Mouse (Mus musculus) stomach, postnatal 0 days (tissue): ENCODE results near the gene Zbtb37. TPM values are rescaled to one million over a fixed set of nuclear protein-coding genes. Genes with fewer than 3 reads are reported as not detected.

ENCODE experiments used
- ATAC-seq: fragments of 200-750 bp; cut with Nextera tagmentation; 2 replicates; pipeline ENCODE4 v1.8.0; 2017; ENCODE audit not compliant: low FRiP score, low TSS enrichment
- DNase-seq: peaks from one replicate; pipeline ENCODE4 v3.0.0-alpha.2; 2016; ENCODE audit warnings: low spot score
- H3K27ac ChIP-seq: fragments of 300-500 bp; sonication (generic); replicated peaks from 2 replicates; pipeline ENCODE4 v1.5.1; 2014; ENCODE audit warnings: mild to moderate bottlenecking, control low read depth
- H3K27me3 ChIP-seq: fragments of 300-500 bp; sonication (generic); 2 replicates; pipeline ENCODE4 v1.6.1; 2014; ENCODE audit warnings: low read length; ENCODE audit not compliant: control insufficient read depth, insufficient read depth
- H3K36me3 ChIP-seq: fragments of 300-500 bp; sonication (generic); 2 replicates; pipeline ENCODE4 v1.6.1; 2014; ENCODE audit warnings: low read length, mixed read lengths; ENCODE audit not compliant: control insufficient read depth, insufficient read depth
- H3K4me1 ChIP-seq: fragments of 300-500 bp; sonication (generic); replicated peaks from 2 replicates; pipeline ENCODE4 v1.6.1; 2014; ENCODE audit warnings: antibody characterized with exemption; ENCODE audit not compliant: control insufficient read depth, insufficient read depth
- H3K4me2 ChIP-seq: fragments of 300-500 bp; sonication (generic); replicated peaks from 2 replicates; pipeline ENCODE4 v1.6.1; 2014; ENCODE audit warnings: low read depth, mild to moderate bottlenecking, control low read depth, moderate library complexity
- H3K4me3 ChIP-seq: fragments of 300-500 bp; sonication (generic); 2 replicates; pipeline ENCODE4 v1.5.1; 2014; ENCODE audit warnings: low read depth, low read length, control low read depth
- H3K9ac ChIP-seq: fragments of 300-500 bp; sonication (generic); 2 replicates; pipeline ENCODE4 v1.6.1; 2014; ENCODE audit warnings: mild to moderate bottlenecking, low read length, control low read depth, mixed read lengths
- H3K9me3 ChIP-seq: fragments of 300-500 bp; sonication (generic); 2 replicates; pipeline ENCODE4 v1.6.1; 2016; ENCODE audit warnings: low read length; ENCODE audit not compliant: control insufficient read depth
- CTCF ChIP-seq: IDR thresholded peaks from 2 replicates; pipeline ENCODE4 v1.5.1; 2016; ENCODE audit warnings: antibody characterized with exemption, low read depth, mild to moderate bottlenecking, moderate library complexity
- EP300 ChIP-seq: optimal IDR thresholded peaks from 2 replicates; pipeline ENCODE3; 2016; ENCODE audit warnings: antibody characterized with exemption
- WGBS: fragments of 180-500 bp; shearing (Covaris S2); extraction: QIAGEN DNeasy Blood & Tissue Kit; methylation state at CpG from one replicate; pipeline ENCODE4 v1.1.7; 2014; 5-methylcytosine and 5-hydroxymethylcytosine counted together
- polyA plus RNA-seq: library from polyadenylated mRNA; unstranded; fragments of >200 nt; fragmentation: Nextera tagmentation; extraction: Ambion mirVana; gene quantifications from 2 replicates; pipeline ENCODE4 v1.2.1, GENCODE M21; 2015

The Zbtb37 gene
- polyA plus RNA-seq, 1 experiment from 2014 or later, result 2.8 TPM

DNA sequence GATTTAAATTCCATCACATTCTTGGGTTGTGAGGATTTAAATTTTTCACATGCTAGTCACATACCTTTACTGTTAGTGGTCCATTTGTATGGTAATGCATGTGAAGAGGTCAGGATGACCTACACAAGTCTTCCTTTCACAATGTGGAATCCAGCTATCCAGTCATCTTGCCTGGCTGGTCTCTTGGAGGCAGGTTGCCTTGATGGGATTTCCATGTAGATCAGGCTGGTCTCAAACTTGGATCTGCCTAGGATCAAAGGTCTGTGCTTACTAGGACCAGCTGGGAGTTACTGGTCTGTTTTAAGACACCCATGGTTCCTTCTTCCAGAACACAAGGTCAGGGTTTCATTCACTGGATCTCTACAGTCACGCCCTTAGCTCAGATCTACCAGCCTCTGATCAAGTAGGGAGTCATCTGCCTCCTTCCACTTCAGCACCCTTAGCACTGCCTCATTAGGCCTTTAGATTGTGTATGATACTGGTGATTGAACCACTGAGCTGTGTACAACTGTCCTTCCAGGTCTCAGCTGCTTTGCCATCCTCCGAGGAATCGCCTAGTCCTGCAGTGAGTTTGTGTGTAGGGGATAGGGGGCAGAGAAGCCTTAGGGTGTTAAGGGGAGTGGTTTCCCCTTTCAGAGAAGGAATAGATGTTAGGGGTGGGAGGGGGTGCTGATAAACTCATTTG lies 5.2 kb upstream of the Zbtb37 start:
- H3K9me3 ChIP-seq, result no peaks in the 10 kb centered on the region
- H3K27me3 ChIP-seq, result no peaks in the 10 kb centered on the region
- 21% methylated on average over 3 of the region's 3 CpGs for WGBS
- H3K4me1 ChIP-seq, result no peaks in the 10 kb centered on the region; the same call in 1 of the 2 replicates
- H3K4me3 ChIP-seq, result no peak overlapping the region
- no peak overlapping the region for H3K9ac ChIP-seq
- peak overlapping the region; percentile 14; the same call in 1 of the 2 replicates for H3K27ac ChIP-seq
- H3K36me3 ChIP-seq, result peaks cover 10% of the 10 kb centered on the region; the same call in 1 of the 2 replicates
- no peak overlapping the region for H3K4me2 ChIP-seq
- DNase-seq (no peak), ATAC-seq (no peak)
- no peak for TF ChIP-seq EP300
- no peak for TF ChIP-seq CTCF

DNA sequence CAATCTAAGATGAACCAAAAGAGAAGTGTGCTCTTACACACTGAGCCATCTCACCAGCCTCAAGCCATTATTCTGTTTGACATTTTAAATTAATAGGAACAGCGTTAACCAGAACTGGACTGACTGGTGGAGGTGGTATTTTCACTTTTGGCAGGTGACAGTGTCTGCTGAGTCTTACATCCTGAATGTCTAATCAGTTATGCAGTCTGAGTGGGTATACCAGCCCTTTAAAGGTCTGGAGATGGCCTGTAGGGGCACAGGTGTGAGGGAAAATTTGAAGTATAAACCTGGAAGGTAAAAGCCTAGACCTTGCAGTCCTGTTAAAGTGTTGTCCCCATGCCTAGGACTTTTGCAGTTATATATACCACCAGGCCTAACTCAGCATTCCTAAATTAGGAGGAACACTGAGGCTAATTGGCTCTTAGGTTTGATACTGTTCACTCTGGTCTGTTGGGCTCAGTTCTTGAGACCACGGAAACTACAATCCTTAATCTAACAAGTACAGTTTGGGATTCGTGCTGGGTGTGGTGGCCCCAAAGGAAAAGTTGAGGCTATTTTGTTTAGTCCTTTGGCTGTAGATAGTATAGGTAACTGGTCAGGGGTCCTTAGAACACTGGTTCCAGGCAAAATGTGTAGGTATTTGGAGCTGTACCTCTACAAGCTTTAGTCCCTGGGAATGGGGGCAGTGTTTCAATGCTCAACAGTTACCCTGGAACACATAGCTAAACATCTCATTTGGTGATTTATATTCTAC lies 4.5 kb upstream of the Zbtb37 start:
- WGBS, result 18% methylated on average over 3 of the region's 3 CpGs
- Histone ChIP-seq H3K9me3 (no peaks in the 10 kb centered on the region), H3K9ac (no peak overlapping the region), H3K27me3 (no peaks in the 10 kb centered on the region), H3K27ac (peak overlapping the region; percentile 25; the same call in 1 of the 2 replicates), H3K4me1 (no peaks in the 10 kb centered on the region; the same call in 1 of the 2 replicates), H3K36me3 (peaks cover 10% of the 10 kb centered on the region; the same call in 1 of the 2 replicates), H3K4me2 (no peak overlapping the region), H3K4me3 (no peak overlapping the region)
- no peak for ATAC-seq
- TF ChIP-seq CTCF, result no peak
- no peak for TF ChIP-seq EP300
- no peak for DNase-seq

DNA sequence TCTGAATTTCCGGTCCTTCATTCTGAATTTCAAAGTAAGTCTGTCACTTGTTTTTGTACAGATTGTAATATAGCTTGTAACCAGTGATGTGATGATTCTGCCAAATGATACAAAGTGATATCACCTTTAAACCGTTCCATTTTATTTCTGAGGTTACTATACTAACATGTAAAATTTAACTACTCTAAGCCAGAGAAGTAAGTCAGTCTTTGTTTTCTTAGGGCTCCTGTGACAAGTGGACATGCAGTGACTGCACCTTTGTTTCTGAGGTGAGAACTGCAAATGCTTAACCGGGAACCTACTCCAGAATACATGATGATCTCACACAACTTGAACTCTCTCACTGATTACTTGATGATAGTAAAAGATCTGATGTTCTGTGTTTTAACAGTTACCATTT lies 3.4 kb upstream of the Zbtb37 start:
- Histone ChIP-seq H3K27ac (no peak overlapping the region), H3K27me3 (no peaks in the 10 kb centered on the region), H3K9ac (no peak overlapping the region), H3K4me3 (no peak overlapping the region), H3K36me3 (peaks cover 10% of the 10 kb centered on the region; the same call in 1 of the 2 replicates), H3K4me2 (0 out of 2 replicates have a peak overlapping the region, but pooled peaks have one; percentile 1), H3K4me1 (no peaks in the 10 kb centered on the region; the same call in 1 of the 2 replicates), H3K9me3 (no peaks in the 10 kb centered on the region)
- ATAC-seq (no peak), DNase-seq (no peak)
- no peak for TF ChIP-seq EP300
- 33% methylated on average over 3 of the region's 3 CpGs for WGBS

DNA sequence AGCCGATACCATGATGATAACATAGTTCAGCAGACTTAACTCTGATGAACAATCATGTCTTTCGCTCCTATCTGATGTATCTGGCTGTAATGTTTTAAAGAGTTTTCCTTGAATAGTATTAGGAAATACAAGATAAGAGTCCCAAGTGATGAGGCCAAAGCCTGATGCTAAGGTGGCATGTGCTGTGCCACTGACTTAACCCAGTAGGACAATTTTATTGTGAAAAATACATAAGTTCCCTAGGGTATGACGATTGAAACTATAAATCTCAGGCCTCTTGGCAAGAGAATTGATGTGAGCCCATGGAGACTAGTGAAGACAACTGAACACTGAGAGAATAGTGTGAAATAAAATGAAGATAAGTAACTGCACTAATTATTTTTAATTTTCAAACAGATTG lies 3.0 kb upstream of the Zbtb37 start:
- no peaks in the 10 kb centered on the region; the same call in 1 of the 2 replicates for H3K4me1 ChIP-seq
- H3K4me2 ChIP-seq, result 0 out of 2 replicates have a peak overlapping the region, but pooled peaks have one; percentile 1
- H3K4me3 ChIP-seq, result no peak overlapping the region
- no peak for TF ChIP-seq CTCF
- TF ChIP-seq EP300, result no peak
- no peaks in the 10 kb centered on the region for H3K9me3 ChIP-seq
- no peak overlapping the region for H3K9ac ChIP-seq
- WGBS, result 12% methylated on average over 3 of the region's 3 CpGs
- peaks cover 10% of the 10 kb centered on the region; the same call in 1 of the 2 replicates for H3K36me3 ChIP-seq
- no peaks in the 10 kb centered on the region for H3K27me3 ChIP-seq
- ATAC-seq, result no peak
- no peak overlapping the region for H3K27ac ChIP-seq
- DNase-seq, result no peak

DNA sequence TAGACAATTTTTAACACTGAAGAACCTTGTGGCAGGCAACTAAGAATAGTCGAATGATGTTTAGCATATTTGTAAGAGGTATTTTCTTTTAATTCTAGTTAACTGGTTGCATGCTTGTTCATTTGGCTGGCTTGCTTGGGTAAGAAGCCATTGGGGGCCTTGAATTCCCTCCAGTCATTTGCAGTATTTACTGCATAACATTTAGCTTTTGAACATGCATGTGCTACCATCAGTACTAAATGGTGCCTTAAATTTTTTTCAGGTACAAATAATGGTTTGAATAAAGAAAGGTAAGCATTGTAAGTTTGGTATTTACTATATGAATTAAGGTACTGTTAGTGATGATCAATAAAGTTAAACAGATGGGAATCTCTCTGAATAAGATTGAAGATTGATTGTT lies 2.4 kb upstream of the Zbtb37 start:
- Histone ChIP-seq H3K9ac (no peak overlapping the region), H3K27me3 (no peaks in the 10 kb centered on the region), H3K27ac (no peak overlapping the region), H3K36me3 (peaks cover 10% of the 10 kb centered on the region; the same call in 1 of the 2 replicates), H3K4me1 (no peaks in the 10 kb centered on the region; the same call in 1 of the 2 replicates), H3K4me2 (peak overlapping the region; percentile 70), H3K4me3 (peak overlapping the region; percentile 84), H3K9me3 (no peaks in the 10 kb centered on the region)
- TF ChIP-seq EP300 (no peak), CTCF (no peak)
- ATAC-seq (no peak), DNase-seq (no peak)
- WGBS, result 0% methylated on average over 1 of the region's 1 CpGs
